Mouse (Mus musculus): ENCODE measurements around the gene Cyp3a41a. TPM values are rescaled to one million over a fixed set of nuclear protein-coding genes. Genes with fewer than 3 reads are reported as not detected.
"Not testable (repeated sequence)": the region's sequence is repeated elsewhere in the genome, so short reads cannot be mapped to it uniquely, and the experiment has no call there.

The Cyp3a41a gene
- 0.06 TPM in 1 of 2 replicates, not detected in the other for polyA plus RNA-seq (2015; fragmentation: Nextera tagmentation; extraction: Ambion mirVana)

GRCm38 (mm10) chr5:145720036-145720435, at the start of gene Cyp3a41a:
Gene Cyp3a41a, minus strand, starts transcription at chr5:145720136.
- H3K9ac ChIP-seq (ENCODE audit: low read depth, low read length); DNase-seq (ENCODE audit: low spot score); H3K4me1 ChIP-seq (replicated peaks; ENCODE audit: insufficient read depth, low read length); H3K27ac ChIP-seq; ATAC-seq (replicated peaks; ENCODE audit: low FRiP score, low read depth); H3K4me3 ChIP-seq (replicated peaks; ENCODE audit: low read depth, low read length); H3K36me3 ChIP-seq (ENCODE audit: insufficient read depth, low read length); H3K4me2 ChIP-seq (ENCODE audit: low read length); H3K27me3 ChIP-seq (ENCODE audit: insufficient read depth, low read length); H3K9me3 ChIP-seq (replicated peaks; ENCODE audit: low read length): not testable (repeated sequence)
- WGBS: 58% methylated on average over 1 of the region's 2 CpGs

GRCm38 (mm10) chr5:145737512-145737911, 17.6 kb upstream of the Cyp3a41a start:
- not testable (repeated sequence) for H3K9me3 ChIP-seq (replicated peaks; ENCODE audit: low read length); ATAC-seq (replicated peaks; ENCODE audit: low FRiP score, low read depth); H3K4me2 ChIP-seq (ENCODE audit: low read length); H3K27ac ChIP-seq; H3K36me3 ChIP-seq (ENCODE audit: insufficient read depth, low read length); H3K27me3 ChIP-seq (ENCODE audit: insufficient read depth, low read length); H3K9ac ChIP-seq (ENCODE audit: low read depth, low read length); H3K4me1 ChIP-seq (replicated peaks; ENCODE audit: insufficient read depth, low read length); H3K4me3 ChIP-seq (replicated peaks; ENCODE audit: low read depth, low read length); DNase-seq (ENCODE audit: low spot score)
- WGBS: 85% methylated on average over 3 of the region's 3 CpGs

GRCm38 (mm10) chr5:145714296-145714695, 5.6 kb downstream of the Cyp3a41a start:
- H3K4me1 ChIP-seq (replicated peaks; ENCODE audit: insufficient read depth, low read length); H3K9ac ChIP-seq (ENCODE audit: low read depth, low read length); ATAC-seq (replicated peaks; ENCODE audit: low FRiP score, low read depth); H3K4me3 ChIP-seq (replicated peaks; ENCODE audit: low read depth, low read length); DNase-seq (ENCODE audit: low spot score); H3K36me3 ChIP-seq (ENCODE audit: insufficient read depth, low read length); H3K27me3 ChIP-seq (ENCODE audit: insufficient read depth, low read length); H3K9me3 ChIP-seq (replicated peaks; ENCODE audit: low read length); H3K4me2 ChIP-seq (ENCODE audit: low read length); H3K27ac ChIP-seq: not testable (repeated sequence)
- WGBS: 39% methylated on average over 1 of the region's 1 CpGs

- not testable (repeated sequence) for H3K27me3 ChIP-seq (ENCODE audit: insufficient read depth, low read length); H3K9me3 ChIP-seq (replicated peaks; ENCODE audit: low read length); ATAC-seq (replicated peaks; ENCODE audit: low FRiP score, low read depth); H3K9ac ChIP-seq (ENCODE audit: low read depth, low read length); H3K4me2 ChIP-seq (ENCODE audit: low read length); DNase-seq (ENCODE audit: low spot score); H3K4me3 ChIP-seq (replicated peaks; ENCODE audit: low read depth, low read length); H3K36me3 ChIP-seq (ENCODE audit: insufficient read depth, low read length); H3K27ac ChIP-seq; H3K4me1 ChIP-seq (replicated peaks; ENCODE audit: insufficient read depth, low read length)
- WGBS: 85% methylated on average over 2 of the region's 2 CpGs
Measured at GRCm38 (mm10) chr5:145707372-145707771, 12.6 kb downstream of the Cyp3a41a start.

GRCm38 (mm10) chr5:145662007-145662406, 57.9 kb downstream of the Cyp3a41a start:
- WGBS: 88% methylated on average over 7 of the region's 7 CpGs
- DNase-seq (ENCODE audit: low spot score): no peak
- Histone ChIP-seq H3K27me3 (ENCODE audit: insufficient read depth, low read length) (no peaks in the 10 kb centered on the region), H3K36me3 (ENCODE audit: insufficient read depth, low read length) (no peaks in the 10 kb centered on the region), H3K9ac (ENCODE audit: low read depth, low read length) (no peak overlapping the region), H3K9me3 (replicated peaks; ENCODE audit: low read length) (0 out of 2 replicates have a peak, but pooled peaks cover 3% of the 10 kb centered on the region), H3K27ac (no peak overlapping the region), H3K4me2 (ENCODE audit: low read length) (no peak overlapping the region), H3K4me3 (replicated peaks; ENCODE audit: low read depth, low read length) (no peak overlapping the region), H3K4me1 (replicated peaks; ENCODE audit: insufficient read depth, low read length) (no peaks in the 10 kb centered on the region)
- TF ChIP-seq CTCF (IDR thresholded peaks at IDR 0.05; ENCODE audit: low read depth): no peak
- ATAC-seq (replicated peaks; ENCODE audit: low FRiP score, low read depth): no peak

GRCm38 (mm10) chr5:145647779-145648178, 72.2 kb downstream of the Cyp3a41a start:
- DNase-seq (ENCODE audit: low spot score) (no peak), ATAC-seq (replicated peaks; ENCODE audit: low FRiP score, low read depth) (no peak)
- no peak for TF ChIP-seq CTCF (IDR thresholded peaks at IDR 0.05; ENCODE audit: low read depth)
- Histone ChIP-seq H3K4me2 (ENCODE audit: low read length) (no peak overlapping the region), H3K9ac (ENCODE audit: low read depth, low read length) (no peak overlapping the region), H3K9me3 (replicated peaks; ENCODE audit: low read length) (0 out of 2 replicates have a peak, but pooled peaks cover 3% of the 10 kb centered on the region), H3K4me1 (replicated peaks; ENCODE audit: insufficient read depth, low read length) (no peaks in the 10 kb centered on the region), H3K27me3 (ENCODE audit: insufficient read depth, low read length) (no peaks in the 10 kb centered on the region), H3K27ac (no peak overlapping the region), H3K4me3 (replicated peaks; ENCODE audit: low read depth, low read length) (no peak overlapping the region), H3K36me3 (ENCODE audit: insufficient read depth, low read length) (no peaks in the 10 kb centered on the region)
- 73% methylated on average over 4 of the region's 4 CpGs for WGBS

Other genes with a start within 250 kb of the Cyp3a41a start
- not detected in 2 replicates for gene Cyp3a41b, start 135.4 kb downstream of the Cyp3a41a start, polyA plus RNA-seq (2015; fragmentation: Nextera tagmentation; extraction: Ambion mirVana)
- gene Cyp3a44, start 85.7 kb upstream of the Cyp3a41a start, polyA plus RNA-seq (2015; fragmentation: Nextera tagmentation; extraction: Ambion mirVana): not detected in 2 replicates
- 0.08 and 0.18 TPM in 2 replicates for gene Cyp3a11, start 159.8 kb upstream of the Cyp3a41a start, polyA plus RNA-seq (2015; fragmentation: Nextera tagmentation; extraction: Ambion mirVana)

All from kidney, postnatal 0 days (tissue).